Mouse (Mus musculus): ENCODE measurements at regions not wholly inside any gene's neighbourhood (a gene's known extent, or its start where the extent isn't known, plus 50 kb on each side); places are given as distances from the start of the nearest gene placed in this dataset.

DNA sequence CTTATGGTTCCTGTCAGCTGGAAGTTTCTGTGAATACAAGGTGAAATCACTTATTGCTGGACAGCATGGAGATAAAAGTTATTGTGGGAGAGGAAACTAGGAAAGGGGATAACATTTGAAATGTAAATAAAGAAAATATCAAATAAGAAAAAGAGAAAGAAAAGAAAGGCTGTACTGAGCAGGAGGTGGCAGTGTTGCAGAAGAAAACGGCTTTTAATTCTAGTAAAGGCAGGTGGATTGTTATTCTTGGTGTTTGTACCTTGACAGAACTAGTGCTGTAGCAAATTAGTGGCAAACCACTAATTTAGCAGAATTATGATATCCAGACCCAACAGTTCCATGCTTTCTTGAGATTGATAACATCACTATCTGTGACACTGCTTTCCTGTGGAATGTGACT is 52.6 kb downstream of the Gm10358 start:
- Histone ChIP-seq H3K36me3 (ENCODE audit: control insufficient read depth, insufficient read depth, low read length) (no peaks in the 10 kb centered on the region), H3K4me1 (ENCODE audit: control insufficient read depth, insufficient read depth, low read length) (no peaks in the 10 kb centered on the region), H3K27ac (ENCODE audit: insufficient read depth, low read depth, low read length) (no peak overlapping the region), H3K27me3 (replicated peaks; ENCODE audit: control insufficient read depth, insufficient read depth, low read length) (no peaks in the 10 kb centered on the region), H3K4me3 (ENCODE audit: insufficient read depth, low read depth, low read length) (no peak overlapping the region)
- TF ChIP-seq CTCF (conservative IDR thresholded peaks at IDR 0.05; ENCODE audit: insufficient read depth, insufficient read length, low read depth, low read length) (no peak), POLR2A (IDR thresholded peaks at IDR 0.05; ENCODE audit: low read depth, low read length) (no peak)
- DNase-seq, result peak; percentile 15
- 48% methylated on average over 1 of the region's 1 CpGs for WGBS

DNA sequence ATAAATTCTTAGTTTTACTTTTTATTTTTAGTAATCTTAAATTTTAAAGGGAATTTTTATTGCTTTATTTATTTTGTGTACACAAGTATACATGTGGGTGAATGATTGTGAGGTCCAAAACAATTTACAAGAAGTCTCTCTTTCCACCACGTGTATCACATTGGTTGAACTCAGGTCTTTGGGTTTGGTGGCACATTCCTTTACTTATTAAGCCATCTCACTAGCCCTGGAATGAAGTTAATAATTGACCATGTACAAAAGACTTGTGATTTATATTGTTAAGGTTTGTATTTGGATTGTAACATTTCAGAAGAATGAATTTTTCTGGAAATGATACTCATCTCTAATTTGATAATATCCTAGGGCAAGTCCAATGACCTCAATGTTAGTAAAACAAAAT is 56.2 kb downstream of the Gm10358 start:
- WGBS, result 21% methylated on average over 1 of the region's 1 CpGs
- no peak overlapping the region for H3K27ac ChIP-seq (ENCODE audit: insufficient read depth, low read depth, low read length)
- H3K36me3 ChIP-seq (ENCODE audit: control insufficient read depth, insufficient read depth, low read length), result no peaks in the 10 kb centered on the region
- DNase-seq, result peak; percentile 64
- TF ChIP-seq CTCF (conservative IDR thresholded peaks at IDR 0.05; ENCODE audit: insufficient read depth, insufficient read length, low read depth, low read length) (no peak), POLR2A (IDR thresholded peaks at IDR 0.05; ENCODE audit: low read depth, low read length) (no peak)
- H3K4me1 ChIP-seq (ENCODE audit: control insufficient read depth, insufficient read depth, low read length), result no peaks in the 10 kb centered on the region
- no peaks in the 10 kb centered on the region for H3K27me3 ChIP-seq (replicated peaks; ENCODE audit: control insufficient read depth, insufficient read depth, low read length)
- no peak overlapping the region for H3K4me3 ChIP-seq (ENCODE audit: insufficient read depth, low read depth, low read length)

DNA sequence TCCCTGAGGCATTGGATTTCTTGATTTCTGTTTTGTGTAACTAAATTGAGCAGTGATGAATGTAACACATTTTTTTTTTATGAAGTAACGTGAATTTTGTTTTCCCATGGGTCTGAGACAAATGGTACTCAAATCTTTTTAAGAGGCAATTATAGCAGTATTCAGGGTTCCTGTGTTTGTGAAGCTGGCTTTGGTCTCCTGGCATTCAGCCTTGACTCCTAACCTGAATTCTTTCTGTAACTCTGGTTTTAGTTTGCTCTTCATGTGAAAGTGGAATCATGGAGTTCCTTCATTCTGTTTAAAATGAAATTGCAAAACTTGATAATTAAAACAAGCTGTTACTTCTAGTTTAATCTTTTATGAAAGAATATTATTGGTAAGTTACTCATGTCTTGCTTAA is 58.3 kb downstream of the Gm10358 start:
- 53% methylated on average over 1 of the region's 1 CpGs for WGBS
- Histone ChIP-seq H3K27me3 (replicated peaks; ENCODE audit: control insufficient read depth, insufficient read depth, low read length) (no peaks in the 10 kb centered on the region), H3K27ac (ENCODE audit: insufficient read depth, low read depth, low read length) (no peak overlapping the region), H3K4me3 (ENCODE audit: insufficient read depth, low read depth, low read length) (no peak overlapping the region), H3K36me3 (ENCODE audit: control insufficient read depth, insufficient read depth, low read length) (no peaks in the 10 kb centered on the region), H3K4me1 (ENCODE audit: control insufficient read depth, insufficient read depth, low read length) (no peaks in the 10 kb centered on the region)
- peak; percentile 7 for DNase-seq
- TF ChIP-seq POLR2A (IDR thresholded peaks at IDR 0.05; ENCODE audit: low read depth, low read length), result no peak
- no peak for TF ChIP-seq CTCF (conservative IDR thresholded peaks at IDR 0.05; ENCODE audit: insufficient read depth, insufficient read length, low read depth, low read length)

DNA sequence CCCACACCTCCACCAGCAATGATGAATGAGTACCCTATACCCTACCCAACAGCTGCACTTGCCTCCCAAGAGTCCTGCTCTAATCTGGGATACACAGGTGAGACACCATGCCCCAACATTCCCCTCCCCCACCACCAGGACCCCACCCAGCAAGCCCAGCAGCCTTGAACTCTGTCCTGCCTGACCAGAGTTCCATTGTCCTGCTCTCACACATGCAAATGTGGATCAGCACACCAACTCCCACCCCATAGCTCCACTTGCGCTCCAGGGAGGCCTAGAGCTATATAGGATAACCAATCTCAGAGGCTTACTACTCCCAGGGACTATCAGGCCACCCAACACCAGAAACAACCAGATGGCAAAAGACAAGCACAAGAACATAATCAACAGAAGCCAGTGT is 85.8 kb downstream of the Gm10358 start:
- 87% methylated on average over 1 of the region's 1 CpGs for WGBS
- Histone ChIP-seq H3K27me3 (replicated peaks; ENCODE audit: control insufficient read depth, insufficient read depth, low read length) (no peaks in the 10 kb centered on the region), H3K4me1 (ENCODE audit: control insufficient read depth, insufficient read depth, low read length) (no peaks in the 10 kb centered on the region), H3K27ac (ENCODE audit: insufficient read depth, low read depth, low read length) (no peak overlapping the region), H3K4me3 (ENCODE audit: insufficient read depth, low read depth, low read length) (no peak overlapping the region), H3K36me3 (ENCODE audit: control insufficient read depth, insufficient read depth, low read length) (no peaks in the 10 kb centered on the region)
- TF ChIP-seq CTCF (conservative IDR thresholded peaks at IDR 0.05; ENCODE audit: insufficient read depth, insufficient read length, low read depth, low read length) (no peak), POLR2A (IDR thresholded peaks at IDR 0.05; ENCODE audit: low read depth, low read length) (no peak)
- DNase-seq, result no peak

DNA sequence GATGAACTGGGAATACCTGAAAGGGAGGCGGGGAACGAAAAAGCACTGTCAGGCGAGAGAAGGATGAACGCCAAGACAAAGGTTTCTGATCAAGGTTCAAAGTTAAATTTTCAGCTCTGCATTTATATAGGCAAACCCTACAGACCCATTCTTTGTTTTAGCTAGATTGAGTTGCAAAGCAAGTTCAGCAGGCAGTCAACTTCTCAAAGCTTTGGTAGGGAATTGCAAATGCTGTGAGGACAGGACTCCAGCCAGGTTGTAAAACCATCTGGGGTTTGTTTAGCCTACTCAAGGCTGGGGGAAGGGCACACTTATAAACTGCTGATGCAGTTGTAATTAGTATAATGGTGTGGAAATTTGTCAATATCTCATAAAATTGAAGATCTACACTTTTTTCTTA is 87.9 kb downstream of the Gm10358 start:
- WGBS, result 20% methylated on average over 4 of the region's 4 CpGs
- DNase-seq, result no peak
- Histone ChIP-seq H3K27me3 (replicated peaks; ENCODE audit: control insufficient read depth, insufficient read depth, low read length) (no peaks in the 10 kb centered on the region), H3K27ac (ENCODE audit: insufficient read depth, low read depth, low read length) (no peak overlapping the region), H3K36me3 (ENCODE audit: control insufficient read depth, insufficient read depth, low read length) (no peaks in the 10 kb centered on the region), H3K4me3 (ENCODE audit: insufficient read depth, low read depth, low read length) (no peak overlapping the region), H3K4me1 (ENCODE audit: control insufficient read depth, insufficient read depth, low read length) (no peaks in the 10 kb centered on the region)
- TF ChIP-seq CTCF (conservative IDR thresholded peaks at IDR 0.05; ENCODE audit: insufficient read depth, insufficient read length, low read depth, low read length) (no peak), POLR2A (IDR thresholded peaks at IDR 0.05; ENCODE audit: low read depth, low read length) (no peak)

DNA sequence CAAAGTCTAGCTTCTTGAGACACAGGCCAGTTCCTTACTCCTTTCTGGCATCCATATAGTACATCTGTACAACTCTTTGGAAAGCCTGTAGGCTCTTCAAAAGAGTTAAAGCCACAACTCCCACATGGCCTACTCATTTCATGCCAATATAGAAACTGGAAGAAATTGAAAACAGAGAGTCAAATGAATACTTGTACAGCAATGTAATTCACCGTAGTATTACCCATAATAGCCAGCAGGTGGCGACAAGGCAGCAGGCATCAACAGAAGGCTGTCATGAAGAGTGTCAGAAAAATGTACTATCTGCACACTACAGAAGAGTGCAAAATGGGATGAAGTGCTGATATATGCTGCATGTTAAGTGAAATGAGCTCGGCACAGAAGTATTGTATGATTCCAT is 90.5 kb downstream of the Gm10358 start:
- no peaks in the 10 kb centered on the region for H3K36me3 ChIP-seq (ENCODE audit: control insufficient read depth, insufficient read depth, low read length)
- H3K4me3 ChIP-seq (ENCODE audit: insufficient read depth, low read depth, low read length), result no peak overlapping the region
- H3K4me1 ChIP-seq (ENCODE audit: control insufficient read depth, insufficient read depth, low read length), result no peaks in the 10 kb centered on the region
- peak; percentile 45 for DNase-seq
- 7% methylated on average over 3 of the region's 3 CpGs for WGBS
- H3K27me3 ChIP-seq (replicated peaks; ENCODE audit: control insufficient read depth, insufficient read depth, low read length), result no peaks in the 10 kb centered on the region
- TF ChIP-seq POLR2A (IDR thresholded peaks at IDR 0.05; ENCODE audit: low read depth, low read length), result no peak
- peak; percentile 81 for TF ChIP-seq CTCF (conservative IDR thresholded peaks at IDR 0.05; ENCODE audit: insufficient read depth, insufficient read length, low read depth, low read length)
- H3K27ac ChIP-seq (ENCODE audit: insufficient read depth, low read depth, low read length), result no peak overlapping the region

DNA sequence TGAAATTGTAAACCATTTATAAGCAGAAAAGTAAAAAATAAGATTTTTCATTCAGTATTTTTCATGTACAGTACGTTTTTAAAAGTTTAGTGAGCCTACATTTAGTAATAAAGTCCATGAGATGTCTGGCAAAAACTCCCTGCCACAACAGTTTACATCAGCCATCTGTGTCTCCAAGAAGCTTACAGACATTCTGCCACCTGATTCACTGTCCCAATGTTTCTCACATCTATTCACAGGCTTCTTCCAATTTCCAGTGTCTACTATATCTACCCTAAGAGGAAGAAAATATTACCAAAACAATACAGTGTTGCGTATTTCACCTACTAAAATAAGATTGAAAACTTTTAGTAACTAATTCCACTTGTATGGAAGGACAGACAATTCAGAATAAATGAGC is 95.7 kb downstream of the Rasd2 start:
- TF ChIP-seq POLR2A (IDR thresholded peaks at IDR 0.05; ENCODE audit: low read depth, low read length) (no peak), CTCF (conservative IDR thresholded peaks at IDR 0.05; ENCODE audit: insufficient read depth, insufficient read length, low read depth, low read length) (no peak)
- no peak overlapping the region for H3K27ac ChIP-seq (ENCODE audit: insufficient read depth, low read depth, low read length)
- 60% methylated on average over 2 of the region's 2 CpGs for WGBS

DNA sequence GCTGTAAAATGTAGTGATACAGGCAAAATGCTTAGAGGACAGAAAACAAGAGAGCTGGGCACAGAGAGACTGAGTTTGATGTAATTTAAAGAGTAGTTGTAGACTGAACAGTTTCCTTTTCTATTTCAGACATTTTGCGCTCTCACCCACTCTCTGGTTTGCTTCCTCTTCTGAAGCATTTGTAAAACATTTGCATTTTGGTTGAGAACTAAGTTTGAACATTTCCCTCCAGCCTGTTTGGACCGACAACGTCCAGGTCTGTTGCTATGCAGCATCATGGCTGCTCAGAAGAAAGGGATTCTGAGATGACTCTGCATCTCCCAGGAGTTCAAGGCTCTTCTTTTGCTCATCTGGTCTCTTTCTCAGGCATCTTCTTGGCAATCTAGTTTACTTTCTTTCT is 78.2 kb downstream of the Rasd2 start:
- no peak for DNase-seq
- WGBS, result 84% methylated on average over 3 of the region's 3 CpGs
- Histone ChIP-seq H3K27me3 (replicated peaks; ENCODE audit: control insufficient read depth, insufficient read depth, low read length) (no peaks in the 10 kb centered on the region), H3K36me3 (ENCODE audit: control insufficient read depth, insufficient read depth, low read length) (no peaks in the 10 kb centered on the region), H3K4me3 (ENCODE audit: insufficient read depth, low read depth, low read length) (no peak overlapping the region), H3K27ac (ENCODE audit: insufficient read depth, low read depth, low read length) (no peak overlapping the region), H3K4me1 (ENCODE audit: control insufficient read depth, insufficient read depth, low read length) (no peaks in the 10 kb centered on the region)
- TF ChIP-seq CTCF (conservative IDR thresholded peaks at IDR 0.05; ENCODE audit: insufficient read depth, insufficient read length, low read depth, low read length) (no peak), POLR2A (IDR thresholded peaks at IDR 0.05; ENCODE audit: low read depth, low read length) (no peak)

More for the DNA sequence above, 95.7 kb downstream of the Rasd2 start:
- Histone ChIP-seq H3K36me3 (ENCODE audit: control insufficient read depth, insufficient read depth, low read length) (no peaks in the 10 kb centered on the region), H3K4me3 (ENCODE audit: insufficient read depth, low read depth, low read length) (no peak overlapping the region), H3K27me3 (replicated peaks; ENCODE audit: control insufficient read depth, insufficient read depth, low read length) (no peaks in the 10 kb centered on the region), H3K4me1 (ENCODE audit: control insufficient read depth, insufficient read depth, low read length) (no peaks in the 10 kb centered on the region)
- DNase-seq, result no peak
